Comparison of ENCODE assay signal across 26 mouse cellular contexts in the genomic region with DNA sequence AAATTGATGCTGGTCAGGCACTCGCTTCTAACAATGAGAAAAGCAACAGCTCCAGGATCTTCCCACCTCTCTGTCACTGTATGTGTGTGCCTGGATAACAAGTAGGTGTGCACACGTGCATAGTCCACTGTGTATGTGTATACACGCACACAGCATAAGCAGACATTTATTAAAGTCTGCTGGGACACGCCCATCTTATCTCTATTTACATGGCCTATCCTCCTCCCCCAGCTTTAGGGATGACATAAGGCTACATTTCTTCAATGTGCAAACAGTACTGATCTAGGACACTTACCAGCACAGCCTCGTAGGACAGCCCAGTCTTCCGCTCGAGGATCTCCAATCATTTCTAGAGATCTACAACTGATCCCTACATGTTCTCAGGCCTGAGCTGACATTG. TPM values are rescaled to one million over a fixed set of nuclear protein-coding genes. Genes with fewer than 3 reads are reported as not detected.
DNase-seq lines count a peak whose midpoint lies in the region; ATAC-seq and TF ChIP-seq lines count a peak whose summit lies in the region.
"Had no signal": no experiment of that assay in that cellular context is flagged by ENCODE, and none has a peak within 500 bp of the region (broad histone marks: within the 10 kb centered on the region; RNA-seq: fewer than 3 reads in every experiment).

No protein-coding gene starts in this region.

- intact Hi-C loops in left cerebral cortex, postnatal 4 days (cut with DNase I) = no loop called here

- no peak overlapping the region for H3K9ac ChIP-seq in lung, postnatal 0 days (replicated peaks; ENCODE audit: low read depth)
- H3K9ac ChIP-seq in intestine, postnatal 0 days (ENCODE audit: low read depth, low read length) = no peak overlapping the region
- no peak overlapping the region for H3K9ac ChIP-seq in liver, postnatal 0 days (replicated peaks)
- H3K9ac ChIP-seq in hindbrain, embryonic 14.5 days = no peak overlapping the region
- H3K9ac ChIP-seq: forebrain, embryonic 12.5 days; heart, embryonic 15.5 days; hindbrain, embryonic 13.5 days; midbrain, embryonic 13.5 days had no signal

- H3K27ac ChIP-seq in lung, postnatal 0 days (ENCODE audit: low read length) = no peak overlapping the region
- no peak overlapping the region for H3K27ac ChIP-seq in intestine, postnatal 0 days (ENCODE audit: low read depth, low read length)
- H3K27ac ChIP-seq in liver, postnatal 0 days (ENCODE audit: low read depth) = no peak overlapping the region
- H3K27ac ChIP-seq in hindbrain, embryonic 14.5 days = no peak overlapping the region
- H3K27ac ChIP-seq: forebrain, embryonic 12.5 days; heart, embryonic 15.5 days; hindbrain, embryonic 13.5 days; kidney, postnatal 0 days; limb, embryonic 10.5 days; midbrain, embryonic 13.5 days had no signal

- 55% methylated on average over 7 of the region's 7 CpGs for WGBS in lung, postnatal 0 days
- 48% methylated on average over 7 of the region's 7 CpGs for WGBS in intestine, postnatal 0 days
- 39% methylated on average over 7 of the region's 7 CpGs for WGBS in liver, postnatal 0 days (ENCODE audit: insufficient replicate concordance)
- WGBS in hindbrain, embryonic 14.5 days = 87% methylated on average over 7 of the region's 7 CpGs

- H3K9me3 ChIP-seq in lung, postnatal 0 days (ENCODE audit: low read length) = no peaks in the 10 kb centered on the region
- no peaks in the 10 kb centered on the region for H3K9me3 ChIP-seq in intestine, postnatal 0 days (ENCODE audit: control insufficient read depth)
- H3K9me3 ChIP-seq in liver, postnatal 0 days (ENCODE audit: low read length) = no peaks in the 10 kb centered on the region
- H3K9me3 ChIP-seq in hindbrain, embryonic 14.5 days (ENCODE audit: control insufficient read depth, low read length) = no peaks in the 10 kb centered on the region
- H3K9me3 ChIP-seq: forebrain, embryonic 12.5 days; heart, embryonic 15.5 days; hindbrain, embryonic 13.5 days; limb, embryonic 10.5 days; midbrain, embryonic 13.5 days had no signal

- no peaks in the 10 kb centered on the region for H3K27me3 ChIP-seq in lung, postnatal 0 days (replicated peaks; ENCODE audit: insufficient read depth, low read length)
- H3K27me3 ChIP-seq in intestine, postnatal 0 days (replicated peaks; ENCODE audit: control insufficient read depth, insufficient read depth, low read length) = no peaks in the 10 kb centered on the region
- no peaks in the 10 kb centered on the region for H3K27me3 ChIP-seq in liver, postnatal 0 days (ENCODE audit: insufficient read depth, low read length)
- no peaks in the 10 kb centered on the region for H3K27me3 ChIP-seq in hindbrain, embryonic 14.5 days (ENCODE audit: control insufficient read depth, insufficient read depth, low read length)
- H3K27me3 ChIP-seq: forebrain, embryonic 12.5 days; heart, embryonic 15.5 days; hindbrain, embryonic 13.5 days; midbrain, embryonic 13.5 days had no signal

- no peaks in the 10 kb centered on the region for H3K36me3 ChIP-seq in lung, postnatal 0 days (ENCODE audit: insufficient read depth, low read length)
- no peaks in the 10 kb centered on the region for H3K36me3 ChIP-seq in intestine, postnatal 0 days (ENCODE audit: control insufficient read depth, insufficient read depth)
- H3K36me3 ChIP-seq in liver, postnatal 0 days (replicated peaks; ENCODE audit: insufficient read depth, low read length) = no peaks in the 10 kb centered on the region
- no peaks in the 10 kb centered on the region for H3K36me3 ChIP-seq in hindbrain, embryonic 14.5 days (replicated peaks; ENCODE audit: control insufficient read depth, insufficient read depth)
- H3K36me3 ChIP-seq: forebrain, embryonic 12.5 days; heart, embryonic 15.5 days; hindbrain, embryonic 13.5 days; limb, embryonic 10.5 days; midbrain, embryonic 13.5 days had no signal

- H3K4me1 ChIP-seq in lung, postnatal 0 days (ENCODE audit: insufficient read depth, low read depth, low read length) = no peaks in the 10 kb centered on the region
- H3K4me1 ChIP-seq in intestine, postnatal 0 days (replicated peaks; ENCODE audit: control insufficient read depth, insufficient read depth, low read length) = peaks cover 8% of the 10 kb centered on the region; the same call in 1 of the 2 replicates
- H3K4me1 ChIP-seq in liver, postnatal 0 days (ENCODE audit: insufficient read depth) = no peaks in the 10 kb centered on the region
- H3K4me1 ChIP-seq in hindbrain, embryonic 14.5 days (replicated peaks; ENCODE audit: control insufficient read depth, insufficient read depth, low read length) = no peaks in the 10 kb centered on the region
- H3K4me1 ChIP-seq: forebrain, embryonic 12.5 days; hindbrain, embryonic 13.5 days; limb, embryonic 10.5 days; midbrain, embryonic 13.5 days had no signal

- no peak for TF ChIP-seq CTCF in lung, postnatal 0 days (IDR thresholded peaks at IDR 0.05)
- TF ChIP-seq CTCF in intestine, postnatal 0 days (IDR thresholded peaks at IDR 0.05; ENCODE audit: low read depth) = no peak
- no peak for TF ChIP-seq CTCF in liver, postnatal 0 days (IDR thresholded peaks at IDR 0.05; ENCODE audit: low read depth)

- H3K4me2 ChIP-seq in lung, postnatal 0 days (replicated peaks; ENCODE audit: low read depth, low read length) = no peak overlapping the region
- no peak overlapping the region for H3K4me2 ChIP-seq in intestine, postnatal 0 days (replicated peaks; ENCODE audit: low read depth)
- no peak overlapping the region for H3K4me2 ChIP-seq in liver, postnatal 0 days (ENCODE audit: low read depth, low read length)
- no peak overlapping the region for H3K4me2 ChIP-seq in hindbrain, embryonic 14.5 days (replicated peaks)
- H3K4me2 ChIP-seq: forebrain, embryonic 12.5 days; heart, embryonic 15.5 days; hindbrain, embryonic 13.5 days; midbrain, embryonic 13.5 days had no signal

- TF ChIP-seq EP300 in lung, postnatal 0 days (IDR thresholded peaks at IDR 0.05) = peak; percentile 37
- TF ChIP-seq EP300 in liver, postnatal 0 days (IDR thresholded peaks at IDR 0.05; ENCODE audit: low read depth) = no peak

- ATAC-seq in lung, postnatal 0 days = no peak
- ATAC-seq in intestine, postnatal 0 days = peak; percentile 49
- ATAC-seq in liver, postnatal 0 days = peak; percentile 77
- no peak for ATAC-seq in erythroblast, adult 5-6 weeks (replicated peaks; ENCODE audit: low FRiP score, poor library complexity, severe bottlenecking)
- no peak for ATAC-seq in hindbrain, embryonic 14.5 days (ENCODE audit: low FRiP score)
- ATAC-seq: CD4-positive, CD25-positive, alpha-beta regulatory T cell, adult 4 months; inflammation-experienced regulatory T-cells, adult 6 months; midbrain, embryonic 13.5 days had no signal

- H3K4me3 ChIP-seq in lung, postnatal 0 days (ENCODE audit: low read depth, low read length) = no peak overlapping the region
- no peak overlapping the region for H3K4me3 ChIP-seq in intestine, postnatal 0 days (ENCODE audit: low read depth, low read length)
- H3K4me3 ChIP-seq in liver, postnatal 0 days (ENCODE audit: low read depth, low read length) = no peak overlapping the region
- H3K4me3 ChIP-seq in hindbrain, embryonic 14.5 days (replicated peaks; ENCODE audit: low read length) = no peak overlapping the region
- H3K4me3 ChIP-seq: forebrain, embryonic 12.5 days; heart, embryonic 15.5 days; hindbrain, embryonic 13.5 days; limb, embryonic 10.5 days; midbrain, embryonic 13.5 days had no signal

- DNase-seq in lung, postnatal 0 days (ENCODE audit: low spot score) = no peak
- no peak for DNase-seq in lung, postnatal 14 days
- no peak for DNase-seq in liver, postnatal 0 days
- DNase-seq in left cerebral cortex, postnatal 4 days = no peak
- DNase-seq in spleen, postnatal 36 days (ENCODE audit: low spot score in 2 of 2) = no peak
- DNase-seq in hindbrain, embryonic 14.5 days (ENCODE audit: low spot score) = no peak
- DNase-seq: adrenal gland, postnatal 36 days; cerebellum, adult 11-12 months; cerebellum, postnatal 10 days; gastrocnemius, postnatal 25 days; heart, postnatal 36 days; lung, postnatal 10 days; right cerebral cortex, postnatal 4 days had no signal

RNA-seq across cellular contexts. Expression of gene Slc44a3, which starts 24.1 kb away (rescaled TPM):
- polyA plus RNA-seq in lung, postnatal 0 days (2015; fragmentation: Nextera tagmentation; extraction: Ambion mirVana) = 45.4 and 48.7 TPM in 2 replicates
- polyA plus RNA-seq in intestine, postnatal 0 days (2015; fragmentation: Nextera tagmentation; extraction: Ambion mirVana) = 23.7 and 25.2 TPM in 2 replicates
- 15.2 and 16.6 TPM in 2 replicates for polyA plus RNA-seq in liver, postnatal 0 days (2015; fragmentation: Nextera tagmentation; extraction: Ambion mirVana)
- total RNA-seq in left cerebral cortex, postnatal 4 days (2021) = under 1 TPM in 1 of 2 experiments, not detected in 1; 0.18 TPM
- not detected in 2 replicates for total RNA-seq in erythroblast, adult 5-6 weeks (2015; ENCODE audit: low replicate concordance)
- total RNA-seq in erythroblast, adult 5-6 weeks (2017; ENCODE audit: low replicate concordance) = not detected in 2 replicates
- 0.51 and 1.1 TPM in 2 replicates for polyA plus RNA-seq in hindbrain, embryonic 14.5 days (2014; fragmentation: Nextera tagmentation; extraction: Ambion mirVana)
- total RNA-seq: megakaryocyte, adult 5-6 weeks; monocyte, adult 5-6 weeks; neutrophil, adult 5-6 weeks had no signal
- polyA plus RNA-seq: CD4-positive, CD25-positive, alpha-beta regulatory T cell, adult 4 months; inflammation-experienced regulatory T-cells, adult 6 months had no signal

Comparison
In these comparisons a context has a peak if more than half of its experiments do, and no peak if none do; other contexts are left out.
1. ATAC-seq: peak in intestine, postnatal 0 days (single experiment) and liver, postnatal 0 days (single experiment); none in lung, postnatal 0 days (single experiment), erythroblast, adult 5-6 weeks (single experiment) and hindbrain, embryonic 14.5 days (single experiment).